21 mouse cellular contexts compared by ENCODE assay signal in genomic region chr5:114024390-114024789, GRCm38 (mm10). TPM values are rescaled to one million over a fixed set of nuclear protein-coding genes. Genes with fewer than 3 reads are reported as not detected.
DNase-seq lines count a peak whose midpoint lies in the region; ATAC-seq and TF ChIP-seq lines count a peak whose summit lies in the region.
"Had no signal": no experiment of that assay in that cellular context is flagged by ENCODE, and none has a peak within 500 bp of the region (broad histone marks: within the 10 kb centered on the region; RNA-seq: fewer than 3 reads in every experiment).

No protein-coding gene starts in this region.

- H3K9me3 ChIP-seq in midbrain, embryonic 13.5 days: no peaks in the 10 kb centered on the region
- H3K9me3 ChIP-seq in midbrain, embryonic 10.5 days (replicated peaks): no peaks in the 10 kb centered on the region
- H3K9me3 ChIP-seq in embryonic facial prominence, embryonic 10.5 days: no peaks in the 10 kb centered on the region
- H3K9me3 ChIP-seq in forebrain, postnatal 0 days (ENCODE audit: low read length): no peaks in the 10 kb centered on the region
- no peaks in the 10 kb centered on the region for H3K9me3 ChIP-seq in neural tube, embryonic 13.5 days
- no peaks in the 10 kb centered on the region for H3K9me3 ChIP-seq in heart, embryonic 10.5 days
- H3K9me3 ChIP-seq: intestine, embryonic 15.5 days; liver, embryonic 13.5 days; lung, embryonic 15.5 days had no signal

- no peak overlapping the region for H3K4me3 ChIP-seq in midbrain, embryonic 13.5 days (replicated peaks)
- no peak overlapping the region for H3K4me3 ChIP-seq in midbrain, embryonic 10.5 days
- peak overlapping the region; percentile 8 for H3K4me3 ChIP-seq in embryonic facial prominence, embryonic 10.5 days
- H3K4me3 ChIP-seq in forebrain, postnatal 0 days (ENCODE audit: low read depth, low read length): no peak overlapping the region
- no peak overlapping the region for H3K4me3 ChIP-seq in neural tube, embryonic 13.5 days
- no peak overlapping the region for H3K4me3 ChIP-seq in heart, embryonic 10.5 days
- H3K4me3 ChIP-seq: intestine, embryonic 15.5 days; liver, embryonic 13.5 days; lung, embryonic 15.5 days had no signal

- WGBS in midbrain, embryonic 13.5 days: 64% methylated on average over 6 of the region's 6 CpGs
- 67% methylated on average over 6 of the region's 6 CpGs for WGBS in midbrain, embryonic 10.5 days
- 65% methylated on average over 6 of the region's 6 CpGs for WGBS in embryonic facial prominence, embryonic 10.5 days
- WGBS in forebrain, postnatal 0 days: 59% methylated on average over 6 of the region's 6 CpGs
- WGBS in neural tube, embryonic 13.5 days: 70% methylated on average over 6 of the region's 6 CpGs
- 58% methylated on average over 6 of the region's 6 CpGs for WGBS in heart, embryonic 10.5 days

- no peak for DNase-seq in midbrain, embryonic 10.5 days (ENCODE audit: low spot score)
- DNase-seq in embryonic facial prominence, embryonic 10.5 days (ENCODE audit: low spot score): no peak
- DNase-seq in forebrain, postnatal 0 days: no peak
- no peak for DNase-seq in heart, embryonic 10.5 days (ENCODE audit: low spot score)
- no peak for DNase-seq in MN1 (ENCODE audit: low spot score)
- no peak for DNase-seq in frontal cortex, postnatal 14 days (ENCODE audit: low spot score in 2 of 2)
- DNase-seq: gastrocnemius, postnatal 25 days; kidney, postnatal 10 days; left cerebral cortex, postnatal 4 days; liver, embryonic 13.5 days; right cerebral cortex, adult 18-20 months; spleen, adult 18-20 months had no signal

- peaks cover 10% of the 10 kb centered on the region for H3K4me1 ChIP-seq in midbrain, embryonic 13.5 days (replicated peaks)
- H3K4me1 ChIP-seq in midbrain, embryonic 10.5 days: peaks cover 10% of the 10 kb centered on the region
- peaks cover 22% of the 10 kb centered on the region for H3K4me1 ChIP-seq in embryonic facial prominence, embryonic 10.5 days
- H3K4me1 ChIP-seq in forebrain, postnatal 0 days (ENCODE audit: insufficient read depth): no peaks in the 10 kb centered on the region
- H3K4me1 ChIP-seq in neural tube, embryonic 13.5 days (replicated peaks): peaks cover 4% of the 10 kb centered on the region
- H3K4me1 ChIP-seq in heart, embryonic 10.5 days: peaks cover 10% of the 10 kb centered on the region
- H3K4me1 ChIP-seq: liver, embryonic 13.5 days; lung, embryonic 15.5 days had no signal

- H3K36me3 ChIP-seq in midbrain, embryonic 13.5 days: peaks cover 24% of the 10 kb centered on the region
- no peaks in the 10 kb centered on the region for H3K36me3 ChIP-seq in midbrain, embryonic 10.5 days
- no peaks in the 10 kb centered on the region for H3K36me3 ChIP-seq in embryonic facial prominence, embryonic 10.5 days (replicated peaks)
- H3K36me3 ChIP-seq in forebrain, postnatal 0 days (ENCODE audit: insufficient read depth): peaks cover 11% of the 10 kb centered on the region; the same call in 1 of the 2 replicates
- peaks cover 14% of the 10 kb centered on the region for H3K36me3 ChIP-seq in neural tube, embryonic 13.5 days
- H3K36me3 ChIP-seq in heart, embryonic 10.5 days: no peaks in the 10 kb centered on the region
- H3K36me3 ChIP-seq: G1E; intestine, embryonic 15.5 days; liver, embryonic 13.5 days; lung, embryonic 15.5 days had no signal

- no peak overlapping the region for H3K9ac ChIP-seq in midbrain, embryonic 13.5 days (replicated peaks)
- no peak overlapping the region for H3K9ac ChIP-seq in forebrain, postnatal 0 days
- no peak overlapping the region for H3K9ac ChIP-seq in neural tube, embryonic 13.5 days
- H3K9ac ChIP-seq: intestine, embryonic 15.5 days; liver, embryonic 13.5 days; lung, embryonic 15.5 days had no signal

- no peak overlapping the region for H3K4me2 ChIP-seq in midbrain, embryonic 13.5 days (replicated peaks)
- H3K4me2 ChIP-seq in forebrain, postnatal 0 days (ENCODE audit: low read depth): peak overlapping the region; percentile 21; the same call in 1 of the 2 replicates
- H3K4me2 ChIP-seq in neural tube, embryonic 13.5 days: peak overlapping the region; percentile 28
- H3K4me2 ChIP-seq: intestine, embryonic 15.5 days; liver, embryonic 13.5 days; lung, embryonic 15.5 days had no signal

- ATAC-seq in midbrain, embryonic 13.5 days: 0 out of 2 replicates have a peak, but pooled peaks have one; percentile 28
- no peak for ATAC-seq in forebrain, postnatal 0 days
- ATAC-seq in neural tube, embryonic 13.5 days (ENCODE audit: low read depth): peak; percentile 48; the same call in 1 of the 2 replicates

- H3K27ac ChIP-seq in midbrain, embryonic 13.5 days: no peak overlapping the region
- H3K27ac ChIP-seq in midbrain, embryonic 10.5 days (replicated peaks): no peak overlapping the region
- no peak overlapping the region for H3K27ac ChIP-seq in embryonic facial prominence, embryonic 10.5 days (replicated peaks)
- H3K27ac ChIP-seq in forebrain, postnatal 0 days (ENCODE audit: low read depth, low read length): no peak overlapping the region
- H3K27ac ChIP-seq in neural tube, embryonic 13.5 days (replicated peaks): no peak overlapping the region
- no peak overlapping the region for H3K27ac ChIP-seq in heart, embryonic 10.5 days
- H3K27ac ChIP-seq: intestine, embryonic 15.5 days; liver, embryonic 13.5 days; lung, embryonic 15.5 days had no signal

- no peaks in the 10 kb centered on the region for H3K27me3 ChIP-seq in midbrain, embryonic 13.5 days
- no peaks in the 10 kb centered on the region for H3K27me3 ChIP-seq in midbrain, embryonic 10.5 days (ENCODE audit: low read depth, poor library complexity, severe bottlenecking)
- no peaks in the 10 kb centered on the region for H3K27me3 ChIP-seq in embryonic facial prominence, embryonic 10.5 days (replicated peaks; ENCODE audit: low read depth, poor library complexity, severe bottlenecking)
- H3K27me3 ChIP-seq in forebrain, postnatal 0 days (ENCODE audit: insufficient read depth, low read length): no peaks in the 10 kb centered on the region
- H3K27me3 ChIP-seq in neural tube, embryonic 13.5 days: no peaks in the 10 kb centered on the region
- H3K27me3 ChIP-seq in heart, embryonic 10.5 days (ENCODE audit: insufficient read depth, poor library complexity, severe bottlenecking): peaks cover 17% of the 10 kb centered on the region
- H3K27me3 ChIP-seq: intestine, embryonic 15.5 days; lung, embryonic 15.5 days had no signal

- no peak for TF ChIP-seq CTCF in forebrain, postnatal 0 days (IDR thresholded peaks at IDR 0.05; ENCODE audit: low read depth)

RNA-seq across cellular contexts. Expression of gene Dao, which starts 20.9 kb away (rescaled TPM):
- polyA plus RNA-seq in midbrain, embryonic 13.5 days (2015; fragmentation: Nextera tagmentation; extraction: Ambion mirVana): not detected in 2 replicates
- not detected in 2 replicates for polyA plus RNA-seq in midbrain, embryonic 10.5 days (2016; fragmentation: Nextera tagmentation; extraction: Ambion mirVana)
- not detected in 2 replicates for polyA plus RNA-seq in embryonic facial prominence, embryonic 10.5 days (2016; fragmentation: Nextera tagmentation; extraction: Ambion mirVana)
- total RNA-seq in forebrain, postnatal 0 days (2014; rRNA removed): not detected in 2 replicates
- not detected in 2 replicates for polyA plus RNA-seq in forebrain, postnatal 0 days (2015; fragmentation: Nextera tagmentation; extraction: Ambion mirVana)
- polyA plus RNA-seq in neural tube, embryonic 13.5 days (2015; fragmentation: Nextera tagmentation; extraction: Ambion mirVana): not detected in 2 replicates
- not detected in 2 replicates for polyA plus RNA-seq in heart, embryonic 10.5 days (2016; fragmentation: Nextera tagmentation; extraction: Ambion mirVana)
- total RNA-seq: G1E; gastrocnemius, postnatal 25 days; heart, postnatal 25 days; left cerebral cortex, adult 18-20 months; left cerebral cortex, postnatal 4 days; monocyte, adult 5-6 weeks had no signal
- polyA plus RNA-seq: C2C12; G1E; liver, embryonic 13.5 days; lung, embryonic 15.5 days had no signal

RNA-seq across cellular contexts. Expression of gene Ssh1, which starts 30.7 kb away (rescaled TPM):
- 14.3 and 17.2 TPM in 2 replicates for polyA plus RNA-seq in midbrain, embryonic 13.5 days (2015; fragmentation: Nextera tagmentation; extraction: Ambion mirVana)
- 13.3 and 16.8 TPM in 2 replicates for polyA plus RNA-seq in midbrain, embryonic 10.5 days (2016; fragmentation: Nextera tagmentation; extraction: Ambion mirVana)
- 15.6 and 17.9 TPM in 2 replicates for polyA plus RNA-seq in embryonic facial prominence, embryonic 10.5 days (2016; fragmentation: Nextera tagmentation; extraction: Ambion mirVana)
- 7.9 and 11.5 TPM in 2 replicates for total RNA-seq in forebrain, postnatal 0 days (2014; rRNA removed)
- polyA plus RNA-seq in forebrain, postnatal 0 days (2015; fragmentation: Nextera tagmentation; extraction: Ambion mirVana): 8.2 and 10.4 TPM in 2 replicates
- polyA plus RNA-seq in neural tube, embryonic 13.5 days (2015; fragmentation: Nextera tagmentation; extraction: Ambion mirVana): 12.9 and 16.8 TPM in 2 replicates
- 16.7 and 18.3 TPM in 2 replicates for polyA plus RNA-seq in heart, embryonic 10.5 days (2016; fragmentation: Nextera tagmentation; extraction: Ambion mirVana)

RNA-seq across cellular contexts. Expression of gene Usp30, which starts 40.9 kb away (rescaled TPM):
- 16.7 and 19.0 TPM in 2 replicates for polyA plus RNA-seq in midbrain, embryonic 13.5 days (2015; fragmentation: Nextera tagmentation; extraction: Ambion mirVana)
- polyA plus RNA-seq in midbrain, embryonic 10.5 days (2016; fragmentation: Nextera tagmentation; extraction: Ambion mirVana): 13.0 and 15.6 TPM in 2 replicates
- polyA plus RNA-seq in embryonic facial prominence, embryonic 10.5 days (2016; fragmentation: Nextera tagmentation; extraction: Ambion mirVana): 11.9 and 12.9 TPM in 2 replicates
- total RNA-seq in forebrain, postnatal 0 days (2014; rRNA removed): 28.5 and 47.7 TPM in 2 replicates
- 14.4 and 18.0 TPM in 2 replicates for polyA plus RNA-seq in forebrain, postnatal 0 days (2015; fragmentation: Nextera tagmentation; extraction: Ambion mirVana)
- polyA plus RNA-seq in neural tube, embryonic 13.5 days (2015; fragmentation: Nextera tagmentation; extraction: Ambion mirVana): 15.3 and 16.4 TPM in 2 replicates
- 9.9 and 10.2 TPM in 2 replicates for polyA plus RNA-seq in heart, embryonic 10.5 days (2016; fragmentation: Nextera tagmentation; extraction: Ambion mirVana)
